Mouse (Mus musculus) myocyte (in vitro differentiated cells): Measurements from ENCODE around the gene Plcb4.

Source experiments
- CEBPB ChIP-seq: IDR thresholded peaks from 2 replicates; pipeline ENCODE4 v1.6.1; 2011; ENCODE audit warnings: mild to moderate bottlenecking, moderate library complexity; ENCODE audit not compliant: poor library complexity, insufficient read depth, severe bottlenecking
- E2F4 ChIP-seq: IDR thresholded peaks from one replicate; pipeline ENCODE4 v1.6.1; 2011; ENCODE audit warnings: mild to moderate bottlenecking, control low read depth, moderate library complexity; ENCODE audit not compliant: insufficient read depth
- MAX ChIP-seq: IDR thresholded peaks from one replicate; pipeline ENCODE4 v1.6.1; 2011; ENCODE audit warnings: low read depth, mild to moderate bottlenecking, control low read depth
- MYOD1 ChIP-seq, 3 experiments: IDR thresholded peaks; one replicate each; pipeline ENCODE4 v1.6.1; 2011; ENCODE audit warnings: control low read depth in 2 of 3, low read depth in 2 of 3, mild to moderate bottlenecking in 2 of 3, moderate library complexity in 1 of 3; ENCODE audit not compliant: insufficient read length in 2 of 3, control insufficient read depth in 1 of 3
- MYOG ChIP-seq, 3 experiments: IDR thresholded peaks; one replicate each; pipeline ENCODE4 v1.6.1; 2011; ENCODE audit warnings: control low read depth in 2 of 3, low read depth in 2 of 3, mild to moderate bottlenecking in 2 of 3; ENCODE audit not compliant: insufficient read length in 2 of 3, control insufficient read depth in 1 of 3, insufficient read depth in 1 of 3
- POLR2A ChIP-seq: IDR thresholded peaks from one replicate; pipeline ENCODE4 v1.6.1; 2011; ENCODE audit warnings: low read depth, mild to moderate bottlenecking, control low read depth, moderate library complexity; ENCODE audit not compliant: insufficient read length
- POLR2AphosphoS2 ChIP-seq: IDR thresholded peaks from one replicate; pipeline ENCODE4 v1.6.1; 2011; ENCODE audit warnings: low read depth, control low read depth; ENCODE audit not compliant: insufficient read length
- TCF12 ChIP-seq: IDR thresholded peaks from one replicate; pipeline ENCODE4 v1.6.1; 2011; ENCODE audit warnings: mild to moderate bottlenecking, control low read depth; ENCODE audit not compliant: poor library complexity, insufficient read depth, severe bottlenecking
- TCF3 ChIP-seq: IDR thresholded peaks from one replicate; pipeline ENCODE4 v1.6.1; 2011; ENCODE audit warnings: low read depth, control low read depth; ENCODE audit not compliant: insufficient read length
- USF1 ChIP-seq: IDR thresholded peaks from one replicate; pipeline ENCODE4 v1.6.1; 2011; ENCODE audit warnings: low read depth, mild to moderate bottlenecking, control low read depth, moderate library complexity

DNA sequence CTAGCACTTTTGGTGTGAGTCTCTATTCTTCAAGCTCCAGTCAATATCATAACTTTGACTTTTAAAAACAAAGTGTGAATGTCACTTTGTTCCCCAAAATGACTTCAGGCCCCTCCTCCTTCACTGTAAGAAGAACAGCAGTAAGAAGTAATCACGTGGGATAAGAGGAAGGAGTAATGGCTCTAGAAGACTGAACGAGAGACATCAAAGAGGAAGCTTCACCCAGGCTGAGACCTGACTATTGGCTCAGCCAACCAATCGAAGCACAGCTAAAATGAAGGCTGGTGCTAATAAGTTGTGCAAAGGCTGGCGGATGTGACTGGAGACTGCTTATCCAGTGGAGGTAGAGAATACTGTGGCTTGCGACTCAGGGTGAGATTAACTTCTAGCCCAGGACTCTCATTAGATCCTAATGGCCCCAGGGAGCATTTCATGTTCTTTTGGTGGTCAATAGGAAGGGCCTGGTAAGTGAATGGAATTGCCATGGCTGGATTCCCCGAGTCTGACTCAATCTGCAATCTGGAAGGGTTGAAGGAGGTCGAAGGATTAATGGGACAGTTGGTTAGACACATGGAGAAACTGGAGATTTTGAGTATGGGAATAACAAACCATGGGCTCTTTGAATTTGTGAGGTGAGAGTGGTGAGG lies 225.8 kb downstream of the Plcb4 start:
- no peak for TF ChIP-seq MAX
- TF ChIP-seq POLR2A, result no peak
- no peak for TF ChIP-seq MYOG (IDR thresholded peaks at IDR 0.05; ENCODE audit: control insufficient read depth in 1 of 3, insufficient read depth in 1 of 3, insufficient read length in 2 of 3, low read depth in 2 of 3)
- no peak for TF ChIP-seq POLR2AphosphoS2
- no peak for TF ChIP-seq MYOD1 (IDR thresholded peaks at IDR 0.05; ENCODE audit: control insufficient read depth in 1 of 3, insufficient read length in 2 of 3, low read depth in 2 of 3)
- no peak for TF ChIP-seq TCF3
- TF ChIP-seq USF1, result no peak
- no peak for TF ChIP-seq E2F4
- TF ChIP-seq TCF12, result no peak
- TF ChIP-seq CEBPB, result no peak
